Mouse (Mus musculus): ENCODE results near the gene Fbxl2.
A peak's percentile ranks its signal among the peaks of the same experiment; 100 is the strongest.
"Not testable (repeated sequence)": the region's sequence is repeated elsewhere in the genome, so short reads cannot be mapped to it uniquely, and the experiment has no call there.

Gene Fbxl2

GRCm38 (mm10) chr9:114046028-114046427 lies at the start of gene Fbxl2:
Gene Fbxl2, minus strand, starts transcription at chr9:114046191.
- DNase-seq (ENCODE audit: low spot score), result no peak

- DNase-seq (ENCODE audit: low spot score), result no peak
Observed at GRCm38 (mm10) chr9:114094854-114095253, 48.9 kb upstream of the Fbxl2 start.

GRCm38 (mm10) chr9:114092188-114092587 lies 46.2 kb upstream of the Fbxl2 start:
- not testable (repeated sequence) for DNase-seq (ENCODE audit: low spot score)

GRCm38 (mm10) chr9:114088885-114089284 lies 42.9 kb upstream of the Fbxl2 start:
- DNase-seq (ENCODE audit: low spot score), result not testable (repeated sequence)

DNA sequence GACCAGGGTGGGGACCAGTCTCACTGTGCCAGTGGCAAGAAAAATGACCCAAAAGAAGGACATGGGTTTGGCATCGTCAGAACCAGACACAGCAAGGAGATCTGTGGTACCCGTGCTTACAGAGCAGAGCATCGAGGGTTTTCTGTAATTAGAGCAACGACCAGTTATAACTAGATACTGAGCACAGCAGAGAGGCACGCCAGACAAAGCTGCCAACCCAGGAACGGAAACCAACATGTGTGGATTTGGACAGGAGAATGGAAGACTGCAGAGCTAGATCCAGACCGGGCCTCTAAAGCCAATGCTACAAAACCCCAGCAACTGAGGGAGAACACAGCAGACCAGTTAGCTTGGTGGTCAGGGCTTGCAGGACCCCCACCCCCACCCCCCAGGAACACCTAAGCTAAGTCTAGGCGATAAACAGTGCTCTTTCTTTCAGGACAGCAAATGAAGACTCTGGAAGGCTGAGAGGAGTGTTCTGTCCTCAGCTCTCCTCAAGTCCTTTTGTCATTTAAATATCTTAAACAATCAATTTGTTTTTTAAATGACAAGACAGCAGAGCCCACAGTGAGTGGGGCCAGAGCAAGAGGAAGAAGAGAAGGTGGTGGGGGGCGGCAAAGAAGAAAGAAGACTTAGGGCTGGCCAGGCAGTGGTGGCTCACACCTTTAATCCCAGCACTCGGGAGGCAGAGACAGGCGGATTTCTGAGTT lies 41.3 kb upstream of the Fbxl2 start:
- no peak for DNase-seq (ENCODE audit: low spot score)

- no peak for DNase-seq (ENCODE audit: low spot score)
Observed at GRCm38 (mm10) chr9:114086422-114086821, 40.4 kb upstream of the Fbxl2 start.

DNA sequence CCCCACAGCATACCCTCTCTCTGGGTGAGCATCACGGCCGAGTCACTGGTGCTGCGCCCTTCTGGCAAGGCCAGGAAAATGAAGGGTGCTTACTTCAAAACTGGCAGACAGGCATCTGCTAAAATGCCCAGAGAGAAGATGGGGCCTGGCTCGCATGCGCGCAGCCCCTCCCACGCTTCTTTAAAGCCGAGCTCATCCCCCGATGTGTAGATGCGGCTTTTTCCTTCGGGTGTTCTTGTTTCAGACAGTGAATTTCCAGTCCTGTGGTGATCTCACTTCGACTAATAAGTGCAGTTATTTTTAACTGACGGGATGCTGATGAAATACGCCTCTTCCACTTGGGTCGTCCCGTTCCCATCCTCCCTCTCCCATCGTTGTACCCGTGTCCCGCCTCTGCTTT lies 27.7 kb upstream of the Fbxl2 start:
- DNase-seq (ENCODE audit: low spot score), result no peak

DNA sequence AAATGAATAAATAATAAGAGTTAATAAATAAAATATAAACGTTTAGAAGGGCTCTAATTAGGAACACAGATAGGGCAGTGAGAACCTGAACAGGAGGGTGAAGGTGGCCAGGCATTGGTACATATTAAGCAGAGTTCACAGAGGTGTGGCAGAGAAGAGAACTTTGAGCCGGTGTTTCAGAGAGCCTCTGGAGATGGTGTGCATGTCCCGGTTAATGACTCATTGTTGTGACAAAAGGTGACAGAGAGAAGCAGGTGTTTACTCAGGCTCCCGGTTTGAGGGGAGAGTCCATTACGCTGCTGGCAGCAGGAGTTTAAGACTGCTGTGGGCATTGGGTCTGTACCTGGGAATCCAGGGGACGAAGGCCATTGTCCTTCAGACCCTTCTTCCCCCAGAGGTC lies 23.4 kb upstream of the Fbxl2 start:
- DNase-seq (ENCODE audit: low spot score), result no peak

DNA sequence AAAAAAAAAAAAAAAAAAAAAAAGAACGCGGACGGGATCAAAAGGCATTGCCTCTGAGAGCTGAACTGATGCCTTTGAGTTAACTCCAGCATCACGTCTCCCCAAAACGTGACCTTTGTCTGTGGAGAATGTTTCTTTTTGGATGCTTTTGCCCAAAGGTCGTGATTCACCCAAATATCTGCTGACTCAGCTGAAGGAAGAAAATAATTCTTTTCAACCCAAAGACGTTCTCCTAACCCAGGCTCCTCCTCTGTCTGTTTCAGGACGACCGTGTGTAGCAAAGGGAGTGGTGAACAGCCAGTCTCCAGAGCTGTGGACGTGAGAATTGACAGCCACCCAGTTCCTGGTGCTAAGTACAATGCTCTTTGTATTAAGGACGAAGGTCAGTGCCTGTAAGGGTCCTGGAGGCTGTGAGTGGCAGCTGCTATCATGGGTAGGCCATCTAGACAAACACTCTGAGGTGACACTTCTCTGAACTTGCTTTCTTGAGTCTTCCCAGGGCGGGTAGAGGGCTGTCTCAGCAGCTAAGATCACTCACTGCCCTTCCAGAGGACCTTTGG lies 22.6 kb upstream of the Fbxl2 start:
- no peak for DNase-seq (ENCODE audit: low spot score)

DNA sequence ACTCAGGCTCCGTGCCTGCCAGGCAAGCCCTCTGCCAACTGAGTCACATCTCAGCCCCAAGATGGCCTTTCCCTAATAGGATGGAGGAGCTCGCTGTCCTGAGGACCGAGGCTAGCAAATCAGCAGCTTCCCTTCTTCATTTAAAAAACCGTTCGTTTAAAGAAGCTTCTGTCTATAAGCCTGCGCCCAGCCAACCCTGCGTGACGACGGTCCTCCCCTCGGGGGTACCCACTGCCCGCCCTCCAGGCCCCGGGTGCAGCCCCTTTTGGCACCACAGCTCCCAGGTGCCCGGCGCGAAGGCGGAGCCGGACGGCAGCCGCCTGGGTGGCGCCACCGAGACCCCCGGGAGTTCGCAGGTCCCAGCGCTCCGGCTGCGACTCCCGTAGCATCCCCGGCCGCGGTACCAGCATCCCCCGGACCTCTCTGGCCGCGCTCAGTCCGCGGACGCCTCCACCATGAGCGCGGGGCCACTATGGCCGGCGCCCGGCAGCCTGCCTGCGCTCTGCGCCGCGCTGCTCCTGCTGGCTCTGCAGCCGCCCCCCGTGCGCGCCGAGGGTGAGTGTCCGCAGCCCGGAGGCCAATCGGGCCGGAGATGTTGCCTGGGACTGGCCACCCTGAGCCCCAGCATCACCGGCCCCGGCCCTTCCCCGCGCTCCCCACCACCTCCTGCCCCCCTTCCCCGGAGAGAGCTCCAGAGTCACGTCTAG lies 11.3 kb upstream of the Fbxl2 start, which contains the start of gene Susd5:
TSS of gene Susd5 (plus strand) at position 51 of the 707 bp plus-strand sequence.
- no peak for DNase-seq (ENCODE audit: low spot score)

GRCm38 (mm10) chr9:114052866-114053265 lies 6.9 kb upstream of the Fbxl2 start:
- DNase-seq (ENCODE audit: low spot score), result no peak

DNA sequence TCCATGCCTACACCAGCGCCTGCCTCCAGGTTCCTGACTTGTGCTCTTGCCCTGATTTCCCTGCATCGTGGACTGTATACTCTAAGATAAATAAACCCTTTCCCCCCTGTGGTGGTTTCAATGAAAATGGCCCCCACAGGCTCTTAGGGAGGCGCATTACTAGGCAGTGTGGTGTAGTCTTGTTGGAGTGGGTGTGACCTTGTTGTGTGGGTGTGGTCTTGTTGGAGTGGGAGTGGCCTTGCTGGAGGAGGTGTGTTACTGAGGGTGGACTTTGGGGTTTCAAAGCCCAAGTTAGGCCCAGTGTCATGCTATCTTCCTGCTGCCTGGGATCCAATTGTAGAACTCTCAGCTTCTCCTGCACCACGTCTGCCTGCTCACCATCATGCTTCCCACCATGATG lies 6.0 kb upstream of the Fbxl2 start:
- DNase-seq (ENCODE audit: low spot score), result no peak

DNA sequence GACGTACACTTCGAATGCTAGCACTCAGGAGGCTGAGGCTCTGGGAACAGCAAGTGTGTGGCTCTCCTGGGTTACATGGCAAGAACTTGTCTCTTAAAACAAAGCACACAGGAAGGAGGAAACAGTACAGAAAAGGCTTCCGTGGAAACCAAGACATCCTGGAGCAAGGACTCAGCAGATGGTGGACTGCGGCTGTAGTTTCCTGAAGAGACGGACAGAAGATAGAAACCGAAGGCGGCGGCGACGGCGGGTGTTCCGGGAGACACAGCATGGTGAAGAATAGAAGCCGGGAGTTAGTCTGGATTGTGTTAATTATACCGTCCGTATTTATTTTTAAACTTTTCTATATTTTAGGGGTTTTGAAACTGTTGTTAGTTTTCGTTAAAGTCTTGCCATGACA lies 4.8 kb upstream of the Fbxl2 start:
- DNase-seq (ENCODE audit: low spot score), result no peak

- DNase-seq (ENCODE audit: low spot score), result no peak
Observed at GRCm38 (mm10) chr9:114050106-114050505, 4.1 kb upstream of the Fbxl2 start.

- no peak for DNase-seq (ENCODE audit: low spot score)
Observed at GRCm38 (mm10) chr9:114046676-114047075, 685 bp upstream of the Fbxl2 start.

- no peak for DNase-seq (ENCODE audit: low spot score)
Observed at GRCm38 (mm10) chr9:114044446-114044845, 1.5 kb downstream of the Fbxl2 start.

GRCm38 (mm10) chr9:114042490-114042889 lies 3.5 kb downstream of the Fbxl2 start:
- DNase-seq (ENCODE audit: low spot score), result no peak

- DNase-seq (ENCODE audit: low spot score), result no peak
Observed at GRCm38 (mm10) chr9:114040945-114041344, 5.0 kb downstream of the Fbxl2 start.

DNA sequence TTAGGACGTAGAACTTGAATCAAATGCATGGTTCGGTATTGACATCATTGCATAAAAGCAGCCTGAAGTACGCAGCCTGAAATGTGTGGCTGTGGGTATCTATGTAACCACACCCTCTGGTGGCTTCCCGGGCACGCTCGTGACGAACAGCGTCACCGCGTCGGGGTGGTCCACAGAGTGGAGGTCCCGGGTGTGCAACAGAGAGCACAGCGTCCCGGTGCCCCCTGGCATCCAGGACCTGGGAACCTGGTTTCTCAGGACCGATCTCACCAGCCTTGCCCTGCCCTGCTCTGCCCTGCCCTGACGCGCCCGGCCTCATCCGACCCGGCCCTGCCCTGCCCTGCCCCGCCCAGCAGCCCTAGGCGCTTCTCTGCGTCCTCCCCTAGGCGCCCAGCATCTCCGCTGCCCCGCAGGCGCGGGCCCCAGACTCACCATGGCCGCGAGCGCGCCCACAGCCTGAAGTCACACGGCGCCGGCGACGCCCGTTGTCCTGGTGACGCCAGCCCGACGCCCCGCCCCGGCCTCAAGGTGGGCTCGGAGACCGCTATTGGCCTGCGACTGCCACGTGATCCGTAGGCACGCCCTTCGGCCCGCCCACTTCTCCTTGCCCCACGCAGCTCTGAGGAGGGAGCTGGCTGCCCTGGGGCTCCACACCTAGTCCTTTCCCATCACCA lies 19.6 kb downstream of the Fbxl2 start:
- DNase-seq (ENCODE audit: low spot score), result peak; percentile 83

- DNase-seq (ENCODE audit: low spot score), result no peak
Observed at GRCm38 (mm10) chr9:114025846-114026245, 20.1 kb downstream of the Fbxl2 start.

GRCm38 (mm10) chr9:114025182-114025581 lies 20.8 kb downstream of the Fbxl2 start:
- DNase-seq (ENCODE audit: low spot score), result no peak

GRCm38 (mm10) chr9:114022141-114022540 lies 23.9 kb downstream of the Fbxl2 start:
- no peak for DNase-seq (ENCODE audit: low spot score)
